Mouse (Mus musculus) limb, embryonic 14.5 days (tissue): ENCODE measurements around the gene Snx33. TPM values are rescaled to one million over a fixed set of nuclear protein-coding genes. Genes with fewer than 3 reads are reported as not detected.

Experiments
- ATAC-seq: fragments of 200-750 bp; cut with Nextera tagmentation; 2 replicates; pipeline ENCODE4 v1.8.0; 2017; ENCODE audit warnings: low read depth, moderate number of reproducible peaks, moderate TSS enrichment; ENCODE audit not compliant: low FRiP score
- DNase-seq: peaks from one replicate; pipeline ENCODE4 v3.0.0-alpha.2; 2015; ENCODE audit warnings: low spot score
- H3K27ac ChIP-seq: fragments of 300-500 bp; sonication (generic); replicated peaks from 2 replicates; pipeline ENCODE4 v1.5.1; 2014; ENCODE audit warnings: low read depth, mild to moderate bottlenecking, low read length, moderate library complexity, mixed read lengths
- H3K27me3 ChIP-seq: fragments of 300-500 bp; sonication (generic); 2 replicates; pipeline ENCODE4 v1.6.1; 2014; ENCODE audit warnings: low read length, mixed read lengths; ENCODE audit not compliant: control insufficient read depth, insufficient read depth
- H3K36me3 ChIP-seq: fragments of 300-500 bp; sonication (generic); 2 replicates; pipeline ENCODE4 v1.6.1; 2014; ENCODE audit warnings: mild to moderate bottlenecking, low read length, moderate library complexity, mixed read lengths; ENCODE audit not compliant: control insufficient read depth, insufficient read depth
- H3K4me1 ChIP-seq: fragments of 300-500 bp; sonication (generic); 2 replicates; pipeline ENCODE4 v1.6.1; 2014; ENCODE audit warnings: antibody characterized with exemption, low read length, mixed read lengths; ENCODE audit not compliant: control insufficient read depth, insufficient read depth
- H3K4me2 ChIP-seq: fragments of 300-500 bp; sonication (generic); replicated peaks from 2 replicates; pipeline ENCODE4 v1.6.1; 2014; ENCODE audit warnings: low read depth, mild to moderate bottlenecking, low read length, moderate library complexity; ENCODE audit not compliant: severe bottlenecking
- H3K4me3 ChIP-seq: fragments of 300-500 bp; sonication (generic); replicated peaks from 2 replicates; pipeline ENCODE4 v1.5.1; 2014; ENCODE audit warnings: low read length
- H3K9ac ChIP-seq: fragments of 300-500 bp; sonication (generic); 2 replicates; pipeline ENCODE4 v1.6.1; 2014; ENCODE audit warnings: mild to moderate bottlenecking, low read depth, low read length, moderate library complexity; ENCODE audit not compliant: severe bottlenecking
- H3K9me3 ChIP-seq: fragments of 300-500 bp; sonication (generic); 2 replicates; pipeline ENCODE4 v1.6.1; 2016; ENCODE audit warnings: low read length; ENCODE audit not compliant: control insufficient read depth
- POLR2A ChIP-seq: fragments of 200-500 bp; IDR thresholded peaks from 2 replicates; pipeline ENCODE4 v1.8.0; 2012; ENCODE audit warnings: inconsistent platforms, mild to moderate bottlenecking, moderate library complexity, borderline replicate concordance; ENCODE audit not compliant: insufficient read depth, insufficient read length; ENCODE audit errors: extremely low read depth
- WGBS: fragments of 180-500 bp; shearing (Covaris S2); extraction: QIAGEN DNeasy Blood & Tissue Kit; methylation state at CpG from one replicate; pipeline ENCODE4 v1.1.7; 2014; 5-methylcytosine and 5-hydroxymethylcytosine counted together
- polyA plus RNA-seq, 2 experiments: library from polyadenylated mRNA; depleted of rRNA in 1 of 2; stranded (reverse) in 1 of 2; unstranded in 1 of 2; fragments of >200 nt; fragmentation: Nextera tagmentation in 1 of 2; extraction: Ambion mirVana in 1 of 2; gene quantifications; 2 replicates each; pipeline versions ENCODE4 v1.2.1 to v1.2.3; 2012 to 2014

Gene Snx33
- polyA plus RNA-seq, 2 experiments: 8.1 to 11.4 TPM

DNA sequence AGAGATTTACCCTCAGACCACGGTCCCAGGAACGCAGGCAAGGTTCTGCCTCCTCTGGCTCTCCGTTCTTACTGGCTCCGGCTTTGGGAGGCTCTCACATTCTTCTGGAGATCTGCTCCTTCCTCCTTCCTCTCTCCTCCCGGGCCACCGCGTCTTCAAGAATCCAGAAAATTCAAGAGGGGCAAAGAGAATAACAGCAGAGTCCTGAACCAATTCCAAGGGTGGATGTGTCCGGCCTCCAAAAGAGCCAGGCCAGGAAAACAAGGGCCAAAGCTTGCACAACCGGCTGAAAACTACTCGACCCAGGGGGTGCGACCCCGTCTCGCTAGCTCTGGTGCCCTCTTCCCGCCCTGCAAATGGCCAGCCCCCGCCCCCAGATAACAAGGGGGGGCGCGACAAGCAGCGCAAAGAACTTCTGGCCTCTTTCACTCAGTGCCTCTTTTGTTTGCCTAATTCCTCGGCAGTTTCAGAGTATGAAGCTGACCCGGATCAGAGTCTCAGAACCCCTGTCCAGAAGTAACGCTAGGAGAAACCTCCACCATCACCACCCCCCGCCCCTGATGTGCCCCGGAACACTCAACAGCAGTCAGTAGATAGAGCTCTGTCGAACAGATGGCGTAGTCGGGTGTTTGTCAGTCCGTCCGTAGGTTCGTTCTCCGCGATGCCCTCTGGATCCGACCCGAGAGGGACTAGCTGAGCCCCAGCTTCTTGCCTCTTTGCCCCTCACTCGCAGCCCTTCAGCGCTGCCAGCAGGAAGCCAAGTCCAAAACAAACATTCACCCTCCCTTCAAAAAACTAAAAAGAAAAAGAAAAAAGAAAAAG, 769 bp downstream of the Snx33 start:
- no peaks in the 10 kb centered on the region for H3K27me3 ChIP-seq
- WGBS: under 1% methylated on average over 35 of the region's 35 CpGs
- no peaks in the 10 kb centered on the region for H3K9me3 ChIP-seq
- H3K4me2 ChIP-seq: peak overlapping the region; percentile 93
- H3K4me3 ChIP-seq: peak overlapping the region; percentile 68
- ATAC-seq (no peak), DNase-seq (peak; percentile 28)
- peaks cover 45% of the 10 kb centered on the region for H3K4me1 ChIP-seq
- H3K9ac ChIP-seq: peak overlapping the region; percentile 81
- TF ChIP-seq POLR2A: peak; percentile 50; the same call in 1 of the 2 replicates
- peak overlapping the region; percentile 93 for H3K27ac ChIP-seq
- peaks cover 15% of the 10 kb centered on the region for H3K36me3 ChIP-seq

DNA sequence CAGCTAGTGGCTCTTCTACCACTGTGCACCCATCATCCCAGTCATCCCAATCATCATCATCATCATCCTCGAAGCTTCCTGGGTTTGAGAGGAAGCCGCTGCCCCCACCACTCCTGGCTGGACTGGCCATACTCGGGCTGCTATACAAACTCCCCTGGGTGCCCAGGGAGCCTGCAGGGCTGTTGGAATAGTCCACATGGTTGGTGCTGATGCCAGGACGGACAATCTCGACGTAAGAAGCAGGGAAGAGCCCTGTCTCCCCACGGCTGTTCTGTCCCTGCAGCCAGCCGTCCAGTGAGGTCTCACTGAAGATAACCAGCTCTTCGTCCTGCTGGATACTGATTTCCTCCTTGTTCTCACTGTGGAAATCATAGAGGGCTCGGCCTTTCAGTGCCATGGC, 1.8 kb downstream of the Snx33 start:
- no peak for TF ChIP-seq POLR2A
- H3K36me3 ChIP-seq: peaks cover 25% of the 10 kb centered on the region
- H3K9me3 ChIP-seq: no peaks in the 10 kb centered on the region
- H3K4me2 ChIP-seq: peak overlapping the region; percentile 93
- peak overlapping the region; percentile 68 for H3K4me3 ChIP-seq
- H3K4me1 ChIP-seq: peaks cover 45% of the 10 kb centered on the region
- H3K9ac ChIP-seq: peak overlapping the region; percentile 81
- H3K27ac ChIP-seq: no peak overlapping the region
- no peak for DNase-seq
- 83% methylated on average over 10 of the region's 10 CpGs for WGBS
- ATAC-seq: no peak
- no peaks in the 10 kb centered on the region for H3K27me3 ChIP-seq

DNA sequence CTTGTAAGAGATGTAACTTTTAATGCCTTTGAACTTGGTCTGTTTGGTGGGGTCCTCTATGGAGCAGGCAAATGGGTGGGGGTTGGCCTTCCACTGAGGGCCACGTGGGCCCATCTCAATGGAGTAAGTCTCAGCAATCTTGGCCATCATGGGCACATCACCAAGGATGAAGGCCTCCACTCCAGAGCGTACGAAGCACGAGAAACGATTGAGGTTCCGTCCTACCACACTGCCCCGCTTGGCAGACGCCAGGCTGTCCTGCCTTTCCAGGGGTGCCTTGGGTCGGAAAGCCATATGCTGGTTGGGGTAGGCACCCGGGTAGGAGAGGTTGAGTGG, 2.2 kb downstream of the Snx33 start:
- H3K9me3 ChIP-seq: no peaks in the 10 kb centered on the region
- WGBS: 98% methylated on average over 10 of the region's 10 CpGs
- H3K4me1 ChIP-seq: peaks cover 45% of the 10 kb centered on the region
- peak overlapping the region; percentile 68 for H3K4me3 ChIP-seq
- no peak for ATAC-seq
- peaks cover 29% of the 10 kb centered on the region for H3K36me3 ChIP-seq
- peak overlapping the region; percentile 81; the same call in 1 of the 2 replicates for H3K9ac ChIP-seq
- TF ChIP-seq POLR2A: no peak
- no peaks in the 10 kb centered on the region for H3K27me3 ChIP-seq
- no peak for DNase-seq
- H3K4me2 ChIP-seq: peak overlapping the region; percentile 93
- H3K27ac ChIP-seq: no peak overlapping the region

DNA sequence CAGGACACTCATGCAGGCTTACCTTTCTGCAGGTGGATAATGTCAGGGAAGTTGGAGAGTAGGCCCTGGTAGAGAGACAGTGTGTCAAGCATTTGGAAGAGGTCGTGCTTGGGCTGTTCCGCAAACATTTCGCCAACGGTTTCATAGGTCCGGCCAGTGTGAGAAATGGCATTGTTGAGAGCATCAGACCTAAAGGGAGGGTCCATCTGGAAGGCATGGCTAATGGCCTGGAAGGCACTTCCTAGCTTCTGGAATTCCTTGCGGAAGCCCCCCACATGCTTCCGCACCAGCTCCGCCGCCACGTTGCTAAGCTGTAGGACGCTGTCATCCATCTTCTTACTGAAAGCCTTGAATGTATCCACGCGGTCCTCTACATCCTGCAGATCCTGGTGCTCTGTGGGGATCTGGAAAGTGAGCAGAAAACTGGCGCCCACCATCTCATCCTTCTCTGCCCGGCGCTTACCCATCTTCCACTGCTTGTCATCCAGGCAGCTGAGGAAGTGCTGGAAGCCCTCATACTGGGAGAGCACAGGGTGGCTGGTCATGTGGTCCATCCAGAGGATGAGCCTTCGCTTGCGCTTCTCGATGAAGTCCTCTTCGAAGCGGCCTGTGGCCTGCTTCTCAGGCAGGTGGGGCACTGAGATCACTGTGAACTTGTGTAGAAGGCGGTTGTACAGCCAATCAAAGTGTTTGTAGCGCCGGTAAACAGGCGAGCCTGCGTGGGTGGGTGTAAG, 2.7 kb downstream of the Snx33 start:
- H3K4me3 ChIP-seq: peak overlapping the region; percentile 68
- peak overlapping the region; percentile 93 for H3K4me2 ChIP-seq
- TF ChIP-seq POLR2A: no peak
- DNase-seq: no peak
- peaks cover 45% of the 10 kb centered on the region for H3K4me1 ChIP-seq
- H3K9ac ChIP-seq: peak overlapping the region; percentile 52
- H3K9me3 ChIP-seq: no peaks in the 10 kb centered on the region
- H3K27me3 ChIP-seq: no peaks in the 10 kb centered on the region
- 89% methylated on average over 26 of the region's 26 CpGs for WGBS
- H3K36me3 ChIP-seq: peaks cover 35% of the 10 kb centered on the region
- 0 out of 2 replicates have a peak overlapping the region, but pooled peaks have one; percentile 20 for H3K27ac ChIP-seq
- no peak for ATAC-seq

DNA sequence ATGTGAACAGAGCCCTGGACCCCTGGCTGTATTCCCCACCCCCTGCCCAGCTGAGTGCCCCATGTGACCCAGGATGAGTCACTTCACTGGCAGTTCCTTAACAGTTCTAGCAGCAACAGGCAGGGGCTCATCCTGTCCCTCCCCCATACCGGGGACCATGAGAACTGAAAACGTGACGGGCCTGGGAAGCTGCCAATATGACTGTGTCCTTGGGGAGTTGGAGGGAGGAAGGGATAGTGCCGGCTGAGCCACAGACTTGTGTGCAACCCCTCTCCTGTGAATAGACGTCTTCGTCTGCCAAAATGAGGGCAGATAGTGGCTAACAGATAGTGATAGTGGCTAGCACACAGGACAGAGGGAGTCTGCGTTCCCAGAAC, 3.5 kb downstream of the Snx33 start:
- Histone ChIP-seq H3K36me3 (peaks cover 42% of the 10 kb centered on the region), H3K9ac (peak overlapping the region; percentile 52), H3K27ac (0 out of 2 replicates have a peak overlapping the region, but pooled peaks have one; percentile 20), H3K4me3 (peak overlapping the region; percentile 68), H3K4me2 (peak overlapping the region; percentile 93), H3K4me1 (peaks cover 45% of the 10 kb centered on the region), H3K9me3 (no peaks in the 10 kb centered on the region), H3K27me3 (no peaks in the 10 kb centered on the region)
- DNase-seq (peak; percentile 40), ATAC-seq (no peak; the same call in 1 of the 2 replicates)
- 20% methylated on average over 7 of the region's 7 CpGs for WGBS
- TF ChIP-seq POLR2A: no peak
